Mouse (Mus musculus) spleen, adult 18-20 months (tissue): Measurements from ENCODE around the gene Tifab.
A peak's percentile ranks its signal among the peaks of the same experiment; 100 is the strongest.
"Not testable (repeated sequence)": the region's sequence is repeated elsewhere in the genome, so short reads cannot be mapped to it uniquely, and the experiment has no call there.

Source experiments
- DNase-seq, 2 experiments: peaks; one replicate each; pipeline ENCODE4 v3.0.0; 2022; ENCODE audit warnings: mixed read lengths in 2 of 2

Tifab gene

GRCm38 (mm10) chr13:56178416-56179035, at the start of gene Tifab:
Tifab (minus strand) TSS chr13:56178885.
- no peak for DNase-seq

GRCm38 (mm10) chr13:56226175-56226954, 47.7 kb upstream of the Tifab start:
- DNase-seq: no peak

- no peak for DNase-seq
These were observed 44.9 kb upstream of the Tifab start for GRCm38 (mm10) chr13:56223625-56224024.

- DNase-seq: no peak
These were observed 44.2 kb upstream of the Tifab start for GRCm38 (mm10) chr13:56222849-56223246.

GRCm38 (mm10) chr13:56221995-56222848, 43.5 kb upstream of the Tifab start:
- no peak for DNase-seq

GRCm38 (mm10) chr13:56221129-56221910, 42.6 kb upstream of the Tifab start:
- no peak for DNase-seq

GRCm38 (mm10) chr13:56219254-56219653, 40.6 kb upstream of the Tifab start:
- DNase-seq: no peak

GRCm38 (mm10) chr13:56216090-56216489, 37.4 kb upstream of the Tifab start:
- no peak for DNase-seq

GRCm38 (mm10) chr13:56214633-56215032, 35.9 kb upstream of the Tifab start:
- no peak for DNase-seq

GRCm38 (mm10) chr13:56209067-56209411, 30.4 kb upstream of the Tifab start:
- no peak for DNase-seq

GRCm38 (mm10) chr13:56208225-56209066, 29.8 kb upstream of the Tifab start:
- no peak for DNase-seq

- DNase-seq: no peak
These were observed 20.8 kb upstream of the Tifab start for GRCm38 (mm10) chr13:56199506-56199905.

- peak; percentile 67 to 70 for DNase-seq
These were observed 19.0 kb upstream of the Tifab start for GRCm38 (mm10) chr13:56197473-56198266.

GRCm38 (mm10) chr13:56197031-56197430, 18.3 kb upstream of the Tifab start:
- no peak for DNase-seq

- DNase-seq: not testable (repeated sequence)
These were observed 17.1 kb upstream of the Tifab start for GRCm38 (mm10) chr13:56195824-56196223.

- not testable (repeated sequence) for DNase-seq
These were observed 15.5 kb upstream of the Tifab start for GRCm38 (mm10) chr13:56194181-56194580.

- peak; percentile 30 to 68 for DNase-seq
These were observed 12.5 kb upstream of the Tifab start for GRCm38 (mm10) chr13:56191225-56191624.

GRCm38 (mm10) chr13:56189688-56190087, 11.0 kb upstream of the Tifab start:
- no peak for DNase-seq

GRCm38 (mm10) chr13:56183687-56184086, 5.0 kb upstream of the Tifab start:
- no peak for DNase-seq

GRCm38 (mm10) chr13:56181424-56181823, 2.7 kb upstream of the Tifab start:
- no peak for DNase-seq

GRCm38 (mm10) chr13:56176310-56176709, 2.4 kb downstream of the Tifab start:
- DNase-seq: no peak
